Mouse (Mus musculus): Measurements from ENCODE around the gene Map3k11. TPM values are rescaled to one million over a fixed set of nuclear protein-coding genes. Genes with fewer than 3 reads are reported as not detected.

The Map3k11 gene
- polyA plus RNA-seq, 1 experiment from 2014 or later, result 45.2 TPM

DNA sequence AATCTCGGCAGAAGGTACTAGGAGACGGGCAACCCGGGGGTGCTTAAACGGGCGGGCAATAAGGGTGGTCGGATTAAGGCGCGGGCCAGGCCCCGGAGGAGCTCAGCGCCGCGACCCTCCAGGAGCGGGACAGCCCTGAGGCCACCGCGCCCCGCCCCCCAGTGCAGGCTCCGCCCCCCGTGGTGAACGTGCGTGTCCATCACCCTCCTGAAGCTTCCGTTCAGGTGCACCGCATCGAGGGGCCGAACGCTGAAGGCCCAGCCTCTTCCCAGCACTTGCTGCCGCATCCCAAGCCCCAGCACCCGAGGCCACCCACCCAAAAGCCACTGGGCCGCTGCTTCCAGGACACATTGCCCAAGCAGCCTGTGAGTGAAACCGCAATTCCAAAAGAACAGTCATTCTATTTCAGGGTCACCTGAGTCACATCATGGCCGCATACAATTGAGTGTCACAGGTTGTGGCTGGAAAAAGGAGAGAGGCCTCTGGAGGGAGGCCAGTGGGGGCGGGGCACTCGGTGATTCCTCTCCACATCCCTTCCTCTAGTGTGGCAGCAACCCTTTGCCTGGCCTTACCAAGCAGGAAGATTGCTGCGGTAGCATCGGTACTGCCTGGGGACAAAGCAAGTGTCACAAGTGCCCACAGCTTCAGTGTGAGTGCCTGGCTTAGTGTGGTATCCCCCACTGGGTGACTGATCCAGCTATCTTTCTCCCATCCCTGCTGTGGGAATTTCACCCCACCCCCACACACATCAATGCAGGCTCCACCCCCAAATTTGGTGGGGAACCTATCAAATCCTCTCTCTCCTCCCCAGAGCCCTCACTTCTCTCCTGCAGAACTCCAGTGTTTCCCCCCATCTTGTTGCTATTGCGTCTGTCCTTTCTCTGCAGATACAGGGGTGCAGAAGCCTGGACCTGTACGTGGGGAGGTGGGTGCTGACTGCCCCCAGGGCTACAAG, 57.5 kb downstream of the Map3k11 start:
- WGBS, result 9% methylated on average over 36 of the region's 36 CpGs
- H3K27ac ChIP-seq, result no peak overlapping the region
- no peaks in the 10 kb centered on the region for H3K9me3 ChIP-seq
- H3K9ac ChIP-seq, result peak overlapping the region; percentile 15; the same call in 1 of the 2 replicates
- peak overlapping the region; percentile 54 for H3K4me2 ChIP-seq
- peaks cover 16% of the 10 kb centered on the region; the same call in 1 of the 2 replicates for H3K36me3 ChIP-seq
- H3K27me3 ChIP-seq, result peaks cover 31% of the 10 kb centered on the region
- peak overlapping the region; percentile 19 for H3K4me3 ChIP-seq
- H3K4me1 ChIP-seq, result peaks cover 37% of the 10 kb centered on the region
- ATAC-seq (ENCODE audit: borderline replicate concordance, extremely low read depth, low FRiP score, low TSS enrichment), result no peak

DNA sequence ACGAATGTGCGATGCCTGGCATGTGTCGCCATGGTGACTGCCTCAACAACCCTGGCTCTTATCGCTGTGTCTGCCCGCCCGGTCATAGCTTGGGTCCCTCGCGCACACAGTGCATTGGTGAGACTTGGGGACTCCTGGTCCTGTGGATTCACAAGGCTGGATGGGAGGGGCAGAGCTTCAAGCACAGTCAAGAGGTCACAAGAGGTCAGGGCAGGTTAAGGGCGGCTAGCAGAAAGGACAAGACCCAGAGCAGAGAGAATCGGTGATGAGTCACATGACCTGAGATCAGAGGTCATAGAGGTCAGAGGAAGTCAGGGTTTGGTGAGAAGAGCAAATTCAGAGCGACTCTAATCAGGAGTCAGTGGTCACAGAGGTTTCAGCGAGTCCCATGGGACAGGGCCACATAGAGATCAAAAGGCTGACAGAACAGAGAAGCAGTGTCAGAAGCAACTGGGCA, 58.4 kb downstream of the Map3k11 start:
- Histone ChIP-seq H3K4me3 (no peak overlapping the region), H3K4me1 (peaks cover 39% of the 10 kb centered on the region), H3K36me3 (peaks cover 18% of the 10 kb centered on the region; the same call in 1 of the 2 replicates), H3K27ac (no peak overlapping the region), H3K9ac (no peak overlapping the region), H3K4me2 (no peak overlapping the region), H3K27me3 (peaks cover 40% of the 10 kb centered on the region), H3K9me3 (no peaks in the 10 kb centered on the region)
- ATAC-seq (ENCODE audit: borderline replicate concordance, extremely low read depth, low FRiP score, low TSS enrichment), result no peak
- WGBS, result 35% methylated on average over 12 of the region's 12 CpGs

DNA sequence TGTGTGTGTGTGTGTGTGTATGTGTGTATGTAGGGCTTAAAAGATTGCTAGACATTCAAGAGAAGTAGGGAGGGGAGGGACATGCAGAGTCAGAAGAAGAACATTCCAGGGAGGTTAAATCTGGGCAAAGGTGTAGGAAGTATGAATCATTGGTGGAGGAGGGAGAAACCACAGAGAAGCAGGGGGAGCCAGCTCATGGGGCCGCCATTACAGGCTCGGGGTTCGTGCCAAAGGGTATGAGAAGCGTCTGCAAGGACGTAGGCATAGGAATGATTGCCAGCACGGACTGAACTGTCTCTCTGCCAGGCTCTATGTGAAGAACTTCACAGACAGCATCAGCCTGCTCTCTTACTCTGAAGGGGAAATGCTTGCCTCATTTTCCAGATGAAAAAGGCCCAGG, 60.9 kb downstream of the Map3k11 start:
- Histone ChIP-seq H3K36me3 (peaks cover 23% of the 10 kb centered on the region), H3K4me1 (peaks cover 23% of the 10 kb centered on the region), H3K4me3 (no peak overlapping the region), H3K4me2 (no peak overlapping the region), H3K9me3 (no peaks in the 10 kb centered on the region), H3K27me3 (peaks cover 43% of the 10 kb centered on the region), H3K27ac (no peak overlapping the region), H3K9ac (no peak overlapping the region)
- 74% methylated on average over 6 of the region's 6 CpGs for WGBS
- ATAC-seq (ENCODE audit: borderline replicate concordance, extremely low read depth, low FRiP score, low TSS enrichment), result no peak

DNA sequence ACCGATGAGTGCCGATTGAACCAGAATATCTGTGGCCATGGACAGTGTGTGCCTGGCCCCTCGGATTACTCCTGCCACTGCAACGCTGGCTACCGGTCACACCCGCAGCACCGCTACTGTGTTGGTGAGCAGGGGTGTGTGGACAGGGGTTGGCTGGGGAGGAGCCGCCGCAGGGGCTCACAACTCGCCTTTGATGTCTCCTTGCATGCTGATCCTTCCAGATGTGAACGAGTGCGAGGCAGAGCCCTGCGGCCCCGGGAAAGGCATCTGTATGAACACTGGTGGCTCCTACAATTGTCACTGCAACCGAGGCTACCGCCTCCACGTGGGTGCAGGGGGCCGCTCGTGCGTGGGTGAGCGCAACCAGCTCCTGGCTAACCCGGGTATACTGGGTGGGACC, 62.4 kb downstream of the Map3k11 start:
- H3K9ac ChIP-seq, result no peak overlapping the region
- no peaks in the 10 kb centered on the region for H3K9me3 ChIP-seq
- no peak overlapping the region for H3K4me2 ChIP-seq
- H3K4me1 ChIP-seq, result peaks cover 15% of the 10 kb centered on the region
- H3K36me3 ChIP-seq, result peaks cover 28% of the 10 kb centered on the region
- H3K27ac ChIP-seq, result no peak overlapping the region
- H3K27me3 ChIP-seq, result peaks cover 41% of the 10 kb centered on the region
- WGBS, result 23% methylated on average over 22 of the region's 22 CpGs
- no peak overlapping the region for H3K4me3 ChIP-seq
- ATAC-seq (ENCODE audit: borderline replicate concordance, extremely low read depth, low FRiP score, low TSS enrichment), result no peak

DNA sequence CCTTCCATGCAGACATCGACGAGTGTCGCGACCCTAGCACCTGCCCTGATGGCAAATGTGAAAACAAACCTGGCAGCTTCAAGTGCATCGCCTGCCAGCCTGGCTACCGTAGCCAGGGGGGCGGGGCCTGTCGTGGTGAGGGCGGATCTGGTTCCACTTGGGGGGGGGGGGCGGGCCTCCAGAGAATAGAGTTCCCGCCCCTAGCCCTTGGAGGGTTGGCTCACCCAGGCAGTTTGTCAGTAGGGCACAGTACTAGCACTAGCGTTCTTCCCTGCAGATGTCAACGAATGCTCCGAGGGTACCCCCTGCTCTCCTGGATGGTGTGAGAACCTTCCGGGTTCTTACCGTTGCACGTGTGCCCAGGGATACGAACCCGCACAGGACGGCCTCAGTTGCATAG, 63.2 kb downstream of the Map3k11 start:
- WGBS, result 16% methylated on average over 20 of the region's 20 CpGs
- peaks cover 37% of the 10 kb centered on the region for H3K27me3 ChIP-seq
- H3K9ac ChIP-seq, result no peak overlapping the region
- no peak overlapping the region for H3K4me3 ChIP-seq
- no peak overlapping the region for H3K27ac ChIP-seq
- peaks cover 31% of the 10 kb centered on the region for H3K36me3 ChIP-seq
- no peaks in the 10 kb centered on the region for H3K9me3 ChIP-seq
- H3K4me2 ChIP-seq, result peak overlapping the region; percentile 18; the same call in 1 of the 2 replicates
- H3K4me1 ChIP-seq, result peaks cover 13% of the 10 kb centered on the region
- ATAC-seq (ENCODE audit: borderline replicate concordance, extremely low read depth, low FRiP score, low TSS enrichment), result 0 out of 2 replicates have a peak, but pooled peaks have one; percentile 37

Small RNA genes lying within 50 kb of the gene (microRNA-seq; reads per million reads assigned to microRNA genes)
- gene Mir6987, result not detected

Other genes with a start within 250 kb of the Map3k11 start
- gene Fosl1, start 241.2 kb upstream of the Map3k11 start, polyA plus RNA-seq (2015; fragmentation: Nextera tagmentation; extraction: Ambion mirVana), result not detected in 2 replicates
- 12.1 and 12.4 TPM in 2 replicates for gene Ccdc85b, start 230.8 kb upstream of the Map3k11 start, polyA plus RNA-seq (2015; fragmentation: Nextera tagmentation; extraction: Ambion mirVana)
- gene Fibp, start 228.1 kb upstream of the Map3k11 start, polyA plus RNA-seq (2015; fragmentation: Nextera tagmentation; extraction: Ambion mirVana), result 101 and 117 TPM in 2 replicates
- gene Ctsw, start 220.2 kb upstream of the Map3k11 start, polyA plus RNA-seq (2015; fragmentation: Nextera tagmentation; extraction: Ambion mirVana), result 1.9 and 3.3 TPM in 2 replicates
- 198 and 208 TPM in 2 replicates for gene Efemp2, start 214.8 kb upstream of the Map3k11 start, polyA plus RNA-seq (2015; fragmentation: Nextera tagmentation; extraction: Ambion mirVana)
- 40.2 and 43.9 TPM in 2 replicates for gene Mus81, start 200.3 kb upstream of the Map3k11 start, polyA plus RNA-seq (2015; fragmentation: Nextera tagmentation; extraction: Ambion mirVana)
- gene Cfl1, start 198.3 kb upstream of the Map3k11 start, polyA plus RNA-seq (2015; fragmentation: Nextera tagmentation; extraction: Ambion mirVana), result 2,855 and 2,978 TPM in 2 replicates
- gene 1700020D05Rik, start 185.0 kb upstream of the Map3k11 start, polyA plus RNA-seq (2015; fragmentation: Nextera tagmentation; extraction: Ambion mirVana), result 0.20 TPM in 1 of 2 replicates, not detected in the other
- 5.8 and 7.4 TPM in 2 replicates for gene Snx32, start 178.2 kb upstream of the Map3k11 start, polyA plus RNA-seq (2015; fragmentation: Nextera tagmentation; extraction: Ambion mirVana)
- 2.1 and 2.2 TPM in 2 replicates for gene Ovol1, start 128.1 kb upstream of the Map3k11 start, polyA plus RNA-seq (2015; fragmentation: Nextera tagmentation; extraction: Ambion mirVana)
- gene Ap5b1, start 120.7 kb upstream of the Map3k11 start, polyA plus RNA-seq (2015; fragmentation: Nextera tagmentation; extraction: Ambion mirVana), result 5.7 and 5.9 TPM in 2 replicates
- gene Rnaseh2c, start 86.9 kb upstream of the Map3k11 start, polyA plus RNA-seq (2015; fragmentation: Nextera tagmentation; extraction: Ambion mirVana), result 143 and 153 TPM in 2 replicates
- gene Kat5, start 78.5 kb upstream of the Map3k11 start, polyA plus RNA-seq (2015; fragmentation: Nextera tagmentation; extraction: Ambion mirVana), result 51.9 and 54.4 TPM in 2 replicates
- gene Rela, start 51.3 kb upstream of the Map3k11 start, polyA plus RNA-seq (2015; fragmentation: Nextera tagmentation; extraction: Ambion mirVana), result 52.7 and 53.8 TPM in 2 replicates
- 44.7 and 48.0 TPM in 2 replicates for gene Sipa1, start 25.0 kb upstream of the Map3k11 start, polyA plus RNA-seq (2015; fragmentation: Nextera tagmentation; extraction: Ambion mirVana)
- gene Pcnx3, start 166 bp downstream of the Map3k11 start, polyA plus RNA-seq (2015; fragmentation: Nextera tagmentation; extraction: Ambion mirVana), result 18.2 and 20.9 TPM in 2 replicates
- 0.69 TPM in 1 of 2 replicates, not detected in the other for gene Kcnk7, start 15.6 kb downstream of the Map3k11 start, polyA plus RNA-seq (2015; fragmentation: Nextera tagmentation; extraction: Ambion mirVana)
- 23.6 and 24.5 TPM in 2 replicates for gene Ehbp1l1, start 37.6 kb downstream of the Map3k11 start, polyA plus RNA-seq (2015; fragmentation: Nextera tagmentation; extraction: Ambion mirVana)
- 105 and 108 TPM in 2 replicates for gene Fam89b, start 40.9 kb downstream of the Map3k11 start, polyA plus RNA-seq (2015; fragmentation: Nextera tagmentation; extraction: Ambion mirVana)
- gene Ltbp3, start 52.2 kb downstream of the Map3k11 start, polyA plus RNA-seq (2015; fragmentation: Nextera tagmentation; extraction: Ambion mirVana), result 47.2 and 54.9 TPM in 2 replicates
- gene Scyl1, start 82.7 kb downstream of the Map3k11 start, polyA plus RNA-seq (2015; fragmentation: Nextera tagmentation; extraction: Ambion mirVana), result 76.1 and 83.6 TPM in 2 replicates
- gene Frmd8, start 186.5 kb downstream of the Map3k11 start, polyA plus RNA-seq (2015; fragmentation: Nextera tagmentation; extraction: Ambion mirVana), result 50.7 and 53.0 TPM in 2 replicates
- gene Slc25a45, start 189.1 kb downstream of the Map3k11 start, polyA plus RNA-seq (2015; fragmentation: Nextera tagmentation; extraction: Ambion mirVana), result 4.2 and 5.6 TPM in 2 replicates
- 3.2 and 3.6 TPM in 2 replicates for gene Tigd3, start 205.4 kb downstream of the Map3k11 start, polyA plus RNA-seq (2015; fragmentation: Nextera tagmentation; extraction: Ambion mirVana)
- gene Dpf2, start 224.3 kb downstream of the Map3k11 start, polyA plus RNA-seq (2015; fragmentation: Nextera tagmentation; extraction: Ambion mirVana), result 142 and 147 TPM in 2 replicates
- 12.0 and 14.1 TPM in 2 replicates for gene Cdc42ep2, start 236.1 kb downstream of the Map3k11 start, polyA plus RNA-seq (2015; fragmentation: Nextera tagmentation; extraction: Ambion mirVana)

Data from lung, embryonic 15.5 days (tissue).